Mouse (Mus musculus) lung, postnatal 0 days (tissue): ENCODE data around the gene Myo1f. TPM values are rescaled to one million over a fixed set of nuclear protein-coding genes. Genes with fewer than 3 reads are reported as not detected.

ENCODE experiments used
- ATAC-seq: fragments of 200-750 bp; cut with Nextera tagmentation; 2 replicates; pipeline ENCODE4 v1.8.0; 2017; ENCODE audit warnings: moderate library complexity
- DNase-seq: peaks from one replicate; pipeline ENCODE4 v3.0.0-alpha.2; 2016; ENCODE audit warnings: low spot score
- H3K27ac ChIP-seq: fragments of 300-500 bp; sonication (generic); 2 replicates; pipeline ENCODE4 v1.5.1; 2014; ENCODE audit warnings: antibody characterized with exemption, mild to moderate bottlenecking, low read length, mixed read lengths
- H3K27me3 ChIP-seq: fragments of 300-500 bp; sonication (generic); replicated peaks from 2 replicates; pipeline ENCODE4 v1.6.1; 2014; ENCODE audit warnings: low read length, mixed read lengths; ENCODE audit not compliant: insufficient read depth
- H3K36me3 ChIP-seq: fragments of 300-500 bp; sonication (generic); 2 replicates; pipeline ENCODE4 v1.6.1; 2014; ENCODE audit warnings: low read length, mixed read lengths; ENCODE audit not compliant: insufficient read depth
- H3K4me1 ChIP-seq: fragments of 300-500 bp; sonication (generic); 2 replicates; pipeline ENCODE4 v1.6.1; 2014; ENCODE audit warnings: antibody characterized with exemption, low read depth, low read length, mixed read lengths; ENCODE audit not compliant: insufficient read depth
- H3K4me2 ChIP-seq: fragments of 300-500 bp; sonication (generic); replicated peaks from 2 replicates; pipeline ENCODE4 v1.6.1; 2014; ENCODE audit warnings: low read depth, mild to moderate bottlenecking, low read length, moderate library complexity, mixed read lengths
- H3K4me3 ChIP-seq: fragments of 300-500 bp; sonication (generic); 2 replicates; pipeline ENCODE4 v1.5.1; 2014; ENCODE audit warnings: low read depth, low read length
- H3K9ac ChIP-seq: fragments of 300-500 bp; sonication (generic); replicated peaks from 2 replicates; pipeline ENCODE4 v1.6.1; 2014; ENCODE audit warnings: low read depth, mild to moderate bottlenecking
- H3K9me3 ChIP-seq: fragments of 300-500 bp; sonication (generic); 2 replicates; pipeline ENCODE4 v1.6.1; 2016; ENCODE audit warnings: low read length, mixed read lengths
- CTCF ChIP-seq: IDR thresholded peaks from 2 replicates; pipeline ENCODE4 v1.5.1; 2016; ENCODE audit warnings: antibody characterized with exemption, mild to moderate bottlenecking
- EP300 ChIP-seq: IDR thresholded peaks from 2 replicates; pipeline ENCODE4 v1.6.1; 2016; ENCODE audit warnings: antibody characterized with exemption, mild to moderate bottlenecking, control low read depth
- WGBS: fragments of 180-500 bp; shearing (Covaris S2); extraction: QIAGEN DNeasy Blood & Tissue Kit; methylation state at CpG from one replicate; pipeline ENCODE4 v1.1.7; 2014; 5-methylcytosine and 5-hydroxymethylcytosine counted together
- polyA plus RNA-seq: library from polyadenylated mRNA; unstranded; fragments of >200 nt; fragmentation: Nextera tagmentation; extraction: Ambion mirVana; gene quantifications from 2 replicates; pipeline ENCODE4 v1.2.1, GENCODE M21; 2015

Myo1f gene
- polyA plus RNA-seq, 1 experiment from 2014 or later, result 6.5 TPM

DNA sequence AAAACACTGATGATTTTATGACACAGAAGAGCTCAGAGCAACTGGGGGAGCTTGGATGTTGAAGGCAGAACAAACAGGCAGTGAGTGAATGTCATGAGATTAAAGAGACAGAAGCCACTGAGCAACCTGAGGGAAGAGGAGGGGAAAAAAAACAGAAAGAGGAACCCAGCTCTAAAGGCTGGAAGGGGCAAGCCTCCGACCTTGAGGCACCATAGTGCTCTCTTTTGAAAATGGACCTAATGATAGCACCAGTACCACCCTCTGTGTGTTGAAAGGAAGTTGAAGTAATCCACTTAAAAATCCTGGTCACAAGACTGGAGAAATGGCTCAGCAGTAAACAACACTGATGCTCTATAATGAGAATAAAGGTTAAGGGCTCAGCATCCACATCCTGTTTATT is 9.1 kb downstream of the Myo1f start:
- no peak for DNase-seq
- Histone ChIP-seq H3K9me3 (no peaks in the 10 kb centered on the region), H3K4me3 (no peak overlapping the region), H3K4me2 (no peak overlapping the region), H3K27ac (no peak overlapping the region), H3K36me3 (no peaks in the 10 kb centered on the region), H3K27me3 (no peaks in the 10 kb centered on the region), H3K4me1 (no peaks in the 10 kb centered on the region), H3K9ac (no peak overlapping the region)
- WGBS, result 37% methylated on average over 1 of the region's 1 CpGs
- ATAC-seq, result no peak
- TF ChIP-seq CTCF (no peak), EP300 (no peak)

GRCm38 (mm10) chr17:33566182-33566581 is 10.7 kb downstream of the Myo1f start:
- Histone ChIP-seq H3K4me3 (no peak overlapping the region), H3K27ac (no peak overlapping the region), H3K9ac (no peak overlapping the region), H3K4me1 (no peaks in the 10 kb centered on the region), H3K9me3 (no peaks in the 10 kb centered on the region), H3K36me3 (no peaks in the 10 kb centered on the region), H3K27me3 (no peaks in the 10 kb centered on the region), H3K4me2 (no peak overlapping the region)
- DNase-seq, result no peak
- no peak; the same call in 1 of the 2 replicates for ATAC-seq
- WGBS, result 62% methylated on average over 2 of the region's 2 CpGs
- TF ChIP-seq EP300, result no peak
- no peak for TF ChIP-seq CTCF

DNA sequence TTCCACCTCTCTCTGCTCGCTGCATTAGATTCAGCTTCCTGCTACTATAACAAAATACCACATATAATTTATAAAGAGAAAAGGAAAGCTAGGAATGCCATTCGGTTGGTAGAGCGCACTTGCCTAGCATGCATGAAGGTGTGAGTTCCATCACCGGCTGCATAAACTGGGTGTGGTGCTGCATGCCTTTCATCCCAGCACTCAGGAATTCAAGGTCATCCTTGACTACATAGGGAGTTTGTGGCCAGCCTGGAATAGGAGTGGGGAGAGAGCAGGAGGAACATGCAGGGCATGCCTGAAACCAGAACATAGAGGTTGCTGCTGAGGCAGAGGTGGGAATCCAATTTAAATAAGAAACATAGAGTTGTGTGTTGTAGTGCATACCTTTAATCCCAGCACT is 28.6 kb downstream of the Myo1f start:
- no peaks in the 10 kb centered on the region for H3K36me3 ChIP-seq
- TF ChIP-seq EP300, result no peak
- TF ChIP-seq CTCF, result no peak
- H3K4me1 ChIP-seq, result no peaks in the 10 kb centered on the region
- no peak overlapping the region for H3K4me3 ChIP-seq
- no peak overlapping the region for H3K9ac ChIP-seq
- DNase-seq (no peak), ATAC-seq (no peak)
- no peak overlapping the region for H3K27ac ChIP-seq
- H3K27me3 ChIP-seq, result no peaks in the 10 kb centered on the region
- WGBS, result 75% methylated on average over 4 of the region's 4 CpGs
- H3K9me3 ChIP-seq, result no peaks in the 10 kb centered on the region
- no peak overlapping the region for H3K4me2 ChIP-seq

GRCm38 (mm10) chr17:33586011-33586410 is 30.5 kb downstream of the Myo1f start:
- ATAC-seq, result no peak
- H3K9me3 ChIP-seq, result no peaks in the 10 kb centered on the region
- no peaks in the 10 kb centered on the region for H3K27me3 ChIP-seq
- H3K4me2 ChIP-seq, result no peak overlapping the region
- no peak for DNase-seq
- no peak overlapping the region for H3K9ac ChIP-seq
- H3K27ac ChIP-seq, result no peak overlapping the region
- no peaks in the 10 kb centered on the region for H3K36me3 ChIP-seq
- TF ChIP-seq EP300 (no peak), CTCF (no peak)
- H3K4me1 ChIP-seq, result no peaks in the 10 kb centered on the region
- WGBS, result 68% methylated on average over 17 of the region's 17 CpGs
- no peak overlapping the region for H3K4me3 ChIP-seq

DNA sequence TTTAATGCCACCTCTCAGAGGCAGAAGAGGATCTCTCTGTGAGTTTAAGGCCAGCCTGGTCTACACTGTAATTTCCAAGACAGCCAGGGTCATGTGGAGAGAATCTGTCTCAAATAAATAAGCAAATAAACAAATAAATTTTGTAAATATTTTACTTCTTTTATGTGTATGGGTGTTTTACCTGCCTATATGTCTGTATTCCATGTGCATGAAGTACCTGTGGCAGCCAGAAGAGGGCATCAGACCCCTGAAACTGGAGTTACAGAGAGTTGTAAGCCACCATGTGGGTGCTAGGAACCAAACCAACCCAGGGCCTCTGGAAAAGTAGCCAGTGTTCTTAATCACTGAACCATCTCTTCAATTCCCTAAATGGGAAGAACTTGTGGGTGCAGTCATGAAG is 41.8 kb downstream of the Myo1f start:
- Histone ChIP-seq H3K27me3 (no peaks in the 10 kb centered on the region), H3K4me1 (no peaks in the 10 kb centered on the region), H3K36me3 (no peaks in the 10 kb centered on the region), H3K27ac (no peak overlapping the region), H3K9ac (no peak overlapping the region), H3K9me3 (no peaks in the 10 kb centered on the region), H3K4me2 (no peak overlapping the region), H3K4me3 (no peak overlapping the region)
- ATAC-seq, result no peak
- no peak for TF ChIP-seq EP300
- TF ChIP-seq CTCF, result peak; percentile 32
- no peak for DNase-seq

DNA sequence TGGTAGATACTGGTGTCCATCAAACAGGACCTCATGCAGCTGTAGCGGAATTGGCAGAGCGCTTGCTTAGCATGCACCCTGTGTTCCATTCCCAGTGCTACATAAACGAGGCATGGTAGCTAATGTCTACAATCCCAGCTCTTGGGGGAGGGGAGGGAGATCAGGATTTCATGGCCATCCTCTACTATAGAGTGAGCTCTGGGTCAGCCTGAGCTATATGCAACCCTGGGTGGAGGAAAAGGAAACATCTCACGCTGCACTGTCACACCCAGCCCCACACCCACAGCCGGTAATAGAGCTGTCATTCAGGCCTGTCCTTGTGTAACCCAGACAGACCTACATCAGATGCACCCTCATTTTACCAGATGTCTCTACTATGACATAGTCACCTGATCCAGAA is 43.0 kb downstream of the Myo1f start:
- Histone ChIP-seq H3K27ac (no peak overlapping the region), H3K9ac (no peak overlapping the region), H3K4me3 (no peak overlapping the region), H3K36me3 (no peaks in the 10 kb centered on the region), H3K9me3 (no peaks in the 10 kb centered on the region), H3K27me3 (no peaks in the 10 kb centered on the region), H3K4me1 (no peaks in the 10 kb centered on the region), H3K4me2 (no peak overlapping the region)
- ATAC-seq (no peak), DNase-seq (no peak)
- 87% methylated on average over 5 of the region's 5 CpGs for WGBS
- TF ChIP-seq EP300, result no peak
- TF ChIP-seq CTCF, result no peak

DNA sequence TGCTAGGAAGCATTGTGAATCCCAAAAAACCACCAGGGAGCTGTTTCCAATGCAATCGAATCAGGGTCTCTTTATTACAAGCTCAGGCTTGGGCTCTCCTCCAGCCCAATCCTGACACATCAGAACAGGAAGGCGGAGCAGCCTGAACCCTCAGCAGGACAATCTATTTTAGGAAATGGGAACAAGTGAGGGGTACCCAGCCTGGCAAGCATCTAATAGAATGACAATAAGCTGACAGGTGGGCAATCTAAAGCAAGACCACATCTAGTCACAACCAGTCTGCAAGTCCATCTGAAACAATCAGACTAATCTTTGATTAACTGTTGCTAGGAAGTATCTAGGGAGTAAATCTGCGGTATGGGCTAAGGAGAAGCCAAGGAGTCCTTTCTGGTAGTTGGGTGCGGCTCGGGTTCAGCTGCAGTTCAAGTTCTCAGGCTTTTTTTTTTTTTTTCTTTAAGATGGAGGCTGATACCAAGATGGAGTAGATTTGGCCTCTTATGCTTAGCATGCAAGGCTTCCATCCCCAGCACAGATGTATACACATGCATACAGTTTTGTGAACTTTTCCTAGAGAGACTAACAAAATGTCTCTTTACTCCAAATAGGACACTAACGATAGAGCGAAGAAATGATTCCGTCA is 44.4 kb downstream of the Myo1f start:
- Histone ChIP-seq H3K4me3 (no peak overlapping the region), H3K4me2 (no peak overlapping the region), H3K27me3 (no peaks in the 10 kb centered on the region), H3K9ac (no peak overlapping the region), H3K27ac (no peak overlapping the region), H3K36me3 (no peaks in the 10 kb centered on the region), H3K9me3 (no peaks in the 10 kb centered on the region), H3K4me1 (no peaks in the 10 kb centered on the region)
- DNase-seq (no peak), ATAC-seq (no peak)
- WGBS, result 87% methylated on average over 8 of the region's 8 CpGs
- no peak for TF ChIP-seq EP300
